Mouse (Mus musculus) cerebellum, adult 18-20 months (tissue): ENCODE measurements at regions not wholly inside any gene's neighbourhood (a gene's known extent, or its start where the extent isn't known, plus 50 kb on each side); places are given as distances from the start of the nearest gene placed in this dataset.

ENCODE experiments used
- DNase-seq, 2 experiments: peaks; one replicate each; pipeline ENCODE4 v3.0.0; 2021

- no peak for DNase-seq
Measured at GRCm38 (mm10) chr12:35712671-35713070, 177.8 kb upstream of the Ahr start.

DNA sequence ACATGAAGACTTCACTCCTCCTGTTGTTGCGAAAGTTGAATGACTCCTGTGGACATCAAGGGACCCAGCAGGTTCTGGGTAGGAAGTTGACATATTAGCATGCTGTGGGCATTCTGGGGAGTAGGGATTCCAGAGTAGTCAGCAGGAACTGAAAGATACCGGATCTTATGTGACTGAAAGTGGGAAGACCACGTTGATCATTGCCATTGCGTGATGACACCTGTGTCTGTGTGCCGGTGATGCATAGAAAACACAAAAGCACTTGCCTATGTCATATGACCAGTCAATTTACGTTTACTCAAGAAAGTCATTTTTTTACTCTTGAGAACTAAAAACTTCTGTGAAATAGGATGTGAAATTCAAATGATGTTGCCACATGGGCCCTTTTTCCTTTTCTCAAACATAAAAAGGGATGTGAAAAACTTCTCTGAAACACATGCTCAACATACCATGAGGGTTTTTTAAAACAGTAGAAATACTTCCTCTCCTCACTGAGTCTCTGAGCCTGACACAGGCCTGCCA is 176.8 kb upstream of the Ahr start:
- DNase-seq = no peak

DNA sequence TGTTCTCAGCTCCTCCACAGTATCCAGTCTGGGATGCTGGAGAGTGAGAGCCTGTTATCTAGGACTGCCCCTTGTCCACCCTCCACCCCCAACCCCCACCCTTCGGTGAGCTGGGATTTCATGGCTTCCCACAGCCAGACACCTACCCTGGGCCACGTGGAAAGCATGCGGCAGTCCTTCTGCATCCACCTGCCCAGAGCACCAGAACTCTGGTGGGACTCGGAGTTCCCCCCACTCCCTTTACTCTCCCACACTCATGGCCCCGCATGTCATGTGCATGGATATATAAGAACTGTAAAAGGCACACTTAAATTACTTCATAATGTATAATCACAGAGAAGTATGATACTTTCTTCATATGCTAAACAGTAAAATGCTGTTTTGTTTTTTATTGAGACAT is 175.5 kb upstream of the Ahr start:
- no peak for DNase-seq

GRCm38 (mm10) chr12:35703479-35703878 is 168.6 kb upstream of the Ahr start:
- DNase-seq = no peak

DNA sequence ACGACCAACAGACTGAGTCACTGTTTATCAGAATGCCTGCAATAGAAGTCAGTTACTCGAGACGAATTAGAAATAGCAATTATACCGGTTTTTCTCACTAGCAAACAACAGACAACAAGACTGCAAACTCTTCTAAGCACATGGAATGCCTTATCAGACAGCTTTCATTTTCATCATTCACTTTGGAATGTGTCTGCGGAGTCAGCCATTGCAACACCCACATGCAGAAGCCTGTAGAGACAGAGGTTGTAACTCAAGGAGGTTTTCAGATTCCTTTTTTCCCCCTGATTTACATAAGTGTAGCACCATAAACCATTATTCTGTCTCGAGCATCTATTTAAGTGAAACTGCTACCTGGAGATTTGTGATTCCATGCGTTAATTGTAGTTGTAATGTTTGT is 167.8 kb upstream of the Ahr start:
- no peak for DNase-seq

- no peak for DNase-seq
Measured at GRCm38 (mm10) chr12:35694253-35694652, 159.4 kb upstream of the Ahr start.

- DNase-seq = no peak
Measured at GRCm38 (mm10) chr12:35690914-35691313, 156.1 kb upstream of the Ahr start.

DNA sequence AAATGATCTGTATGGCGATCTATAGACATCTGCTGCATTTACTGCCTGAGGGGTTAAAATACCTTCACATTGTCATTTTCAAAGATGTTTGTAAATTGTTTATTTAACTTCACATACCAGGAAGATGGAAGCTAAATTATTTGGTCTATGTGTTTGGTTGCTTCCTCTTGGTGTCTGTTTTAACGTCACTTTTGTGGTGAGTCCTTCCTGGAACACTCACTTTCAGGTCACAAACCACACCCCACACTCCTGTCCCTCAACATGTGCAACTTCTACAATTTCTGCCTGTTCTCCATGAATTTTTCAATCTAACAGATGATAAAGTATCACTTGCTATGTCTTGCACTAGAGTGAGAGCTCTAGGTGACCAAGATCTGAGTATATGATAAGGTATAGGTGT is 151.4 kb upstream of the Ahr start:
- no peak for DNase-seq

- no peak for DNase-seq
Measured at GRCm38 (mm10) chr12:35685189-35685588, 150.4 kb upstream of the Ahr start.

GRCm38 (mm10) chr12:35681864-35682449 is 147.1 kb upstream of the Ahr start:
- no peak for DNase-seq

GRCm38 (mm10) chr12:35679903-35680302 is 145.1 kb upstream of the Ahr start:
- DNase-seq = no peak

- no peak for DNase-seq
Measured at GRCm38 (mm10) chr12:35679025-35679424, 144.2 kb upstream of the Ahr start.

GRCm38 (mm10) chr12:35674487-35674886 is 139.6 kb upstream of the Ahr start:
- DNase-seq = no peak

DNA sequence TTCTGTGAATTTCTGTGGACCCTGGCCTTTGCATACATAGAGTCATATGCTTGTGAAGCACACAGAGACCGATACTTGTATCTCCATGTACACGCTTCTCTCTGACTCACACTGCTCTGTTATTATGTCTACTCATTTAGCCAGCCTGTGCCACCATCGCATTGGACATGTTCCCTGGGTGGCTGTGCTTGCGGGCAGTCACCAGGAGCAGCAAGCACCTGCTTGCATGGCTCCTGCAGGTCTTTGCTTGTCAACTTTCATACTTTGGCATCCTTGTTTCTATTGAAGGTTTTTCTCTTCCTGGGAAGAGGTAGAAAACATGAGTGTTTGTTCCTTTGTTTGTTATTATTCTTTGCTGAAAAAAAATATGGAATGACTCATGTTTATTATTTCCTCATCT is 136.1 kb upstream of the Ahr start:
- no peak for DNase-seq

GRCm38 (mm10) chr12:35668716-35669115 is 133.9 kb upstream of the Ahr start:
- no peak for DNase-seq

DNA sequence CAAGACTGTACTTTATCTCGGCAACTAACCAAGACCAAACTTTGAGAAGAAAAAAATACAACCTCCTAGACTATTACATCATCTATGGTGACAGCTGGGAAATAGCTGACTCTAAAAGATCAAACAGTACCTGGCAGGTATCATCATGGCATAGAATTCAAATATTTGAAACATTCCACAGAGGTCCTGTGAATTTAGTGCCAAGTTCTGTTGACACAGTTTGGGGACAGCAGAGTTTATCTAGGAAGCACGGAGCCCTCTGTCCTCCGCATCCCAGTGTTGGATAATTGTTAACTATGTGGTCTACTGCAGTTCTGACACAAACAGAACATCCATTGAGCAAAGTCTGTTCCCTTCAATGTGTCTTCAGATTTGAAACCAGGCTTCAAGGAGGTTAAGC is 132.9 kb upstream of the Ahr start:
- no peak for DNase-seq

DNA sequence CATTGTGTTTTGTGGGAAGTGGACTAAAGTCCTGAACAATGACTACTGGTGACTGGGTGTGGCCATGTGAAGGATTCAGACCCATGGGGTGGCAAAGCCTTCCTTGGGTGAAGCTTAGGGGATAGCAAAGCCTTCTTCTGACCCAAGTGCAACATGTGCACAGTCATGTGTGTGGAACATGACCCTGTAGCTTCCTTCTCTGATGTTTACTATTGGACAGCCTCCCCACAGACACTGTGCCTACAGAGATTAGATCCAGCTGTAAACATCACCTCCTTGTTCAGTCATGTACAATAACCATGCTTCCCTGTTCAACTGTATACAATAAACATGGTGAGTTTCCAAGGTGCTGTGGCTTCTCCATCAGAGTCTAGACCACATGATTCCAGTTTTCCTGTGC is 132.4 kb upstream of the Ahr start:
- DNase-seq = no peak

DNA sequence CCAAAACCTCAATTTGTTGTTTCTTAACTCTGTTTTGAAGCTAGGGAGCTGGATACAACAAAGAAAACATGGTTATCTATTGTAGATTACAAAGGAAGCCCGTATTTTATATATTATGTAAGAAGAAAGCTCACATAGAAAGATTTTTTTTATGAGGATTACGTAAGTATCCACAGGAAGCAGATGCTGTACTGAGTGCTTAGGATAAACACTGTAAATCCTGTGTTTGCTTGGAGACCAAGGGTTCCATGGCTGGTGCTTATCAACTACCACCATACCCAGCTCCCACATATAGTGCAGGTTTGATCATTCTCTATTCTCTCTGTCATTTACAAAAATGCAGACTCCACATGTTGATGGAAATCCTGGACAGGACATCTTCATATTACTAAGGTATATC is 131.2 kb upstream of the Ahr start:
- no peak for DNase-seq

DNA sequence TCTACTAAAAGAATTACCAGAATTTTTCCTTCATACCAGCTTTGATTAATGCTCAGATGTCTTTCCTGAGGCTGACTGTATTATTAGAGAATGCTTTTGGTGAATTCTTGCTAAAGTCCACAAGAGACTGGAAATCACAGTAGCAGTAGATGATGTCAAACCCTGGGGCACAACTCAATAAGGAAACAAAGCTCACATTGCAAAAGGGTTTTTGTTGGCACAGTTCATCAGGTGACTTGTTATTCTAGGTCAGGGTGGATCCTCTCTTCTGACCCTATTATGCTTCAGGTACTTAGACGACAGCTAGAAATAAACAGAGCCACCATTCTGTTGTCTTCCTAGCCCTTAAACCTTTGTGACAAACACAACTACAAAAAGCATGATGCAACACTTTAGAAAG is 128.2 kb upstream of the Ahr start:
- DNase-seq = no peak

GRCm38 (mm10) chr12:35656563-35656962 is 121.7 kb upstream of the Ahr start:
- no peak for DNase-seq

DNA sequence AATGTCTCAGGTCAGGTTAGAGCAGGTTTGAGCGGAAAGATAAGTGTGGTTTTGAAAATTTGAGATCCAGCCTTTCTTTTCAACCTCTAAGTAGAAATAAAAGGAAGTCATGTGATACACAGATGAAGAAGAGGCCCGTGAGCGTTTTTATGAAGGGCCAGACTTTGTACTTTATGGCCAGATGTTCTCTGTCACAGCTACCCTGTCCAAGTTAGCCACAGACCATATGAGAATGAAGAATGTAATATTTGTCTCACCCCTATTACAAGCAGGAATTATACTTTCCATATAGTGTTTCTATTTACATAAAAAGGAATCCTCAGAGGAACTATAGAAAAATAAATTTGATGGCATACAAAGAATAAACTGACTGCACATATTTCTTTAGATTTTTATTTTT is 114.9 kb upstream of the Ahr start:
- DNase-seq = no peak

DNA sequence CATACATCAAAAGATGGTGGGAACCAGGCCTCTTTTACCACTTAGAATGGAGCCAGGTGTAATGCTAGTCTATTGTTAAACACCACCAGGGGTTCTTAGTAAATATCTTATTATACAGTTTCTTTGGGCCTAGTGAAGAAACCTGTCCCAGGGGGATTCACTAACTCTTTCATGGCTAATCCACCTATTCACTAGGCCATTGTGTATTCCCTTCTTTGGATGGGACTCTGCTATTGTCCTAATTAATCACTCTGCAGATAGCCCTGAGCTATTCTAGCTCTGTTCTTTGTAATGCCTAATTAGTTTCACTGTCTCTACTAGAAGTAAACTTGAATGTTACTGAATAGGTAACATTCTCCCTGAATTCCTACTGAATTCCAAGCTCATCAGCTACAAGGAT is 107.6 kb upstream of the Ahr start:
- no peak for DNase-seq

DNA sequence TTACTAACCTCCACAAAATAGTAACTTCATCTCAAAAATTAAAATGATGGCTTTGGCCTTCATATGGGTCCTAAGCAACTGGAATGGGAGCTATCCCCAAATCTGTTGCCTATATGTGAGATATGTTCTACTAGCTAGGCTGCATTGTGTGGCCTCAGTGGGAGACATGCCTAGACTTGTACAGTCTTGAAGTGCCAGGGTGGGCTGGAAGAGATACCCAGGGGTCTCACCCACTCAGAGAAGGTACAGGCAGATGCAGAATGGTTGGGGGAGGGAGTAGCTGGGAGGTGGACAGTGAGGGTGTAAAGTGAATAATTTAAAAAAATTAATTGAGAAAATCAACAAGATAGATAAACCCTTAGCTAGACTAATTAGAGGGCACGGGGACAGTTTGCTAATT is 106.9 kb upstream of the Ahr start:
- DNase-seq = no peak

DNA sequence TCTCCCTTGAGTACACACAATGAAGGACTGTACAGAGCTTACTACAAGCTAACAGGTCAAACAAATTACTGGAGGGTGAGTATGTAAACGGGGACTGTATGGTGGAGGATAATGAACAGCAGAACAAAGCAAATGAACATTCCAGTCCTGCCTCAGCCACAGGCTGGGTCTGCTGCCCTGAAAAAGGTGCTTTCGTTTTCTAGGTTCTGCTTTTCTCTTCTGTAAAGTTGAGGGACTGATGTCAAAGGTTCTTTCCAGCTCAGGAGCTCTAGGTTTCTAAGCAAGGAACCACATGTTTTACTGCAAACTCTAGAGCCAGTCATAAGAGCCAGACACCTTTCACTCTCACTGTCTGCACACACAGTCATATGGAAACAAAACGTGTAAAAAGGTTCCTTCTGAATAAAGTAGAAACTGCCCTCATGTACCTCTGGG is 106.1 kb upstream of the Ahr start:
- no peak for DNase-seq

GRCm38 (mm10) chr12:35623484-35623883 is 88.6 kb upstream of the Ahr start:
- DNase-seq = no peak

GRCm38 (mm10) chr12:35614885-35615284 is 80.0 kb upstream of the Ahr start:
- DNase-seq = no peak
